Mouse (Mus musculus) liver, postnatal 0 days (tissue): ENCODE results near the gene Nol4l. TPM values are rescaled to one million over a fixed set of nuclear protein-coding genes. Genes with fewer than 3 reads are reported as not detected.
A peak's percentile ranks its signal among the peaks of the same experiment; 100 is the strongest.

Experiments used
- ATAC-seq: fragments of 200-750 bp; cut with Nextera tagmentation; 2 replicates; pipeline ENCODE4 v1.8.0; 2017; ENCODE audit warnings: mild to moderate bottlenecking, moderate library complexity
- DNase-seq: peaks from one replicate; pipeline ENCODE4 v3.0.0-alpha.2; 2016
- H3K27ac ChIP-seq: fragments of 300-500 bp; sonication (generic); 2 replicates; pipeline ENCODE4 v1.5.1; 2014; ENCODE audit warnings: antibody characterized with exemption, moderate library complexity, mild to moderate bottlenecking, low read depth
- H3K27me3 ChIP-seq: fragments of 300-500 bp; sonication (generic); 2 replicates; pipeline ENCODE4 v1.6.1; 2014; ENCODE audit warnings: low read length, control low read depth, mixed read lengths; ENCODE audit not compliant: insufficient read depth
- H3K36me3 ChIP-seq: fragments of 300-500 bp; sonication (generic); replicated peaks from 2 replicates; pipeline ENCODE4 v1.6.1; 2014; ENCODE audit warnings: mild to moderate bottlenecking, control low read depth, low read length, moderate library complexity, mixed read lengths; ENCODE audit not compliant: insufficient read depth
- H3K4me1 ChIP-seq: fragments of 300-500 bp; sonication (generic); 2 replicates; pipeline ENCODE4 v1.6.1; 2014; ENCODE audit warnings: antibody characterized with exemption, mild to moderate bottlenecking, control low read depth; ENCODE audit not compliant: insufficient read depth
- H3K4me2 ChIP-seq: fragments of 300-500 bp; sonication (generic); 2 replicates; pipeline ENCODE4 v1.6.1; 2014; ENCODE audit warnings: low read depth, mild to moderate bottlenecking, low read length, moderate library complexity, mixed read lengths
- H3K4me3 ChIP-seq: fragments of 300-500 bp; sonication (generic); 2 replicates; pipeline ENCODE4 v1.5.1; 2014; ENCODE audit warnings: low read depth, low read length
- H3K9ac ChIP-seq: fragments of 300-500 bp; sonication (generic); replicated peaks from 2 replicates; pipeline ENCODE4 v1.6.1; 2014; ENCODE audit warnings: mild to moderate bottlenecking, moderate library complexity
- H3K9me3 ChIP-seq: fragments of 300-500 bp; sonication (generic); 2 replicates; pipeline ENCODE4 v1.6.1; 2016; ENCODE audit warnings: mild to moderate bottlenecking, control low read depth, low read length, mixed read lengths
- CTCF ChIP-seq: sonication (generic); IDR thresholded peaks from 2 replicates; pipeline ENCODE4 v1.5.1; 2016; ENCODE audit warnings: antibody characterized with exemption, low read depth
- EP300 ChIP-seq: IDR thresholded peaks from 2 replicates; pipeline ENCODE4 v1.6.1; 2016; ENCODE audit warnings: antibody characterized with exemption, low read depth, mild to moderate bottlenecking
- WGBS: fragments of 180-500 bp; shearing (Covaris S2); extraction: QIAGEN DNeasy Blood & Tissue Kit; methylation state at CpG from one replicate; pipeline ENCODE4 v1.1.7; 2014; ENCODE audit not compliant: insufficient replicate concordance; 5-methylcytosine and 5-hydroxymethylcytosine counted together
- polyA plus RNA-seq: library from polyadenylated mRNA; unstranded; fragments of >200 nt; fragmentation: Nextera tagmentation; extraction: Ambion mirVana; gene quantifications from 2 replicates; pipeline ENCODE4 v1.2.1, GENCODE M21; 2015

Gene Nol4l
- polyA plus RNA-seq, 1 experiment from 2014 or later: 1.7 TPM

DNA sequence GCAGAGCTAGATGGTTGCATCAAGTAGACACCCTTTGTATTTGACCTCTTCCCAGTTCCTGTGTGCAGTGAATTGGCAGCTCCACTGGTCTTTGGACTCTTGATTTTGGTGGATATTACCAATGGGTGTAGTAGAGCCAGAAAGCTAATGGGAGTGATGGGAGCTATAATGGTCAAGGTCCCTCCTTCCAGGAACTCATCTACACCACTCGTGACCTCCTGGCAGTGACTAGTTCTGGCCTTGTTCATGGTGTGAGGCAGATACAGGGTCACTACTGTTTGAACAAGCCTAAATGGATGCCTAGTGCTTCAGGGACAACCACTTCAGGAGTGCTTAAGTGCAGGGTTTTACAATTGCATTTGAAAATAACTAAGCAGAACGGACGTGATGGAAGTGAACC is 125.7 kb downstream of the Nol4l start:
- peak; percentile 59 for ATAC-seq
- Histone ChIP-seq H3K9me3 (no peaks in the 10 kb centered on the region), H3K4me3 (no peak overlapping the region), H3K4me2 (no peak overlapping the region), H3K36me3 (peaks cover 44% of the 10 kb centered on the region), H3K4me1 (0 out of 2 replicates have a peak, but pooled peaks cover 2% of the 10 kb centered on the region), H3K9ac (no peak overlapping the region), H3K27me3 (no peaks in the 10 kb centered on the region), H3K27ac (no peak overlapping the region)
- no peak for DNase-seq
- 79% methylated on average over 3 of the region's 3 CpGs for WGBS
- no peak for TF ChIP-seq CTCF

DNA sequence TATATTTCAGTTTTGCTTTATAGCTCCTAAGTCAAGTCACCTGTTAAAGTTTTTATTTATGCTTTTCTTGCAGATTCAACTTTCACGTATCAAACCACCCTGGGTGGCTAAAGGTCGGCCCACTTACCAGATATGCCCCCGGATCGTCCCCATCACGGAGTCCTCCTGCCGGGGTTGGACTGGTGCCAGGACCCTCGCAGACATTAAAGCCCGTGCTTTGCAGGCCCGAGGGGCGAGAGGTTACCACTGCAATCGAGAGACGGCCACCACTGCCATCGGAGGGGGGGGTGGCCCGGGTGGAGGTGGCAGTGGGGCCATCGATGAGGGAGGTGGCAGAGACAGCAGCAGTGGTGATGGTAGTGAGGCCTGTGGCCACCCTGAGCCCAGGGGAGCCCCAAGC is 130.6 kb downstream of the Nol4l start:
- no peak for TF ChIP-seq CTCF
- no peak for TF ChIP-seq EP300

GRCm38 (mm10) chr2:153397790-153398515 is 131.8 kb downstream of the Nol4l start:
- no peak for DNase-seq
- TF ChIP-seq EP300: no peak
- no peak for TF ChIP-seq CTCF
- no peaks in the 10 kb centered on the region for H3K4me1 ChIP-seq
- no peaks in the 10 kb centered on the region for H3K27me3 ChIP-seq
- no peak overlapping the region for H3K4me2 ChIP-seq
- WGBS: 86% methylated on average over 11 of the region's 11 CpGs
- no peak overlapping the region for H3K27ac ChIP-seq
- H3K4me3 ChIP-seq: no peak overlapping the region
- peaks cover 96% of the 10 kb centered on the region for H3K36me3 ChIP-seq
- no peak overlapping the region for H3K9ac ChIP-seq
- H3K9me3 ChIP-seq: no peaks in the 10 kb centered on the region
- ATAC-seq: no peak

More for the DNA sequence above, 130.6 kb downstream of the Nol4l start:
- H3K9me3 ChIP-seq: no peaks in the 10 kb centered on the region
- H3K4me3 ChIP-seq: no peak overlapping the region
- no peaks in the 10 kb centered on the region for H3K27me3 ChIP-seq
- DNase-seq (no peak), ATAC-seq (no peak)
- no peaks in the 10 kb centered on the region for H3K4me1 ChIP-seq
- 87% methylated on average over 15 of the region's 15 CpGs for whole genome bisulfite sequencing
- H3K9ac ChIP-seq: no peak overlapping the region
- no peak overlapping the region for H3K27ac ChIP-seq
- H3K36me3 ChIP-seq: peaks cover 83% of the 10 kb centered on the region
- H3K4me2 ChIP-seq: no peak overlapping the region

- no peak for DNase-seq
- TF ChIP-seq CTCF: no peak
- no peak for TF ChIP-seq EP300
- no peak overlapping the region for H3K27ac ChIP-seq
- WGBS: 94% methylated on average over 10 of the region's 10 CpGs
- H3K27me3 ChIP-seq: no peaks in the 10 kb centered on the region
- no peak for ATAC-seq
- peaks cover 74% of the 10 kb centered on the region for H3K36me3 ChIP-seq
- no peak overlapping the region for H3K4me2 ChIP-seq
- peaks cover 8% of the 10 kb centered on the region for H3K4me1 ChIP-seq
- no peak overlapping the region for H3K4me3 ChIP-seq
- no peaks in the 10 kb centered on the region for H3K9me3 ChIP-seq
- no peak overlapping the region for H3K9ac ChIP-seq
Observed at GRCm38 (mm10) chr2:153393045-153393444, 136.7 kb downstream of the Nol4l start.

DNA sequence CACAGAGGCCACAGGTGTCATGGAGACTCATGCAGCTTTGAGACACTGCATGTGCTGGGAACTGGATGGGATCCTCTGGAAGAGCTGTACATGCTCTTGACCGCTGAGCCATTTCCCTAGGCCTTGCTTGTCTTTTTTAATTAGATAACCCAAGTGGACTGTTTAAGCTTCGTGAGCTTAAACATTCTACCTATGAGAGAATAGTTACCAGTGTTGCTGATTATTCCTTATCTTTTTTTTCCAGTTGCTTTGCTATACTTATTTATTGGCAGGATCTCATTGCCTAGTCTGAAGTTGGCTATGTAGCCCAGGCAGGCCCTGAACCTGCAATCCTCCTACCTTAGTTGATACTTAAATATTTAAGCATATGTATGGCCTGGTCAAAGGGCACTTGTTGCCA is 139.9 kb downstream of the Nol4l start:
- WGBS: 55% methylated on average over 2 of the region's 2 CpGs
- no peak overlapping the region for H3K4me2 ChIP-seq
- TF ChIP-seq EP300 (no peak), CTCF (no peak)
- H3K4me3 ChIP-seq: no peak overlapping the region
- no peak overlapping the region for H3K27ac ChIP-seq
- no peak for ATAC-seq
- no peaks in the 10 kb centered on the region for H3K9me3 ChIP-seq
- H3K36me3 ChIP-seq: peaks cover 55% of the 10 kb centered on the region
- no peak overlapping the region for H3K9ac ChIP-seq
- H3K27me3 ChIP-seq: no peaks in the 10 kb centered on the region
- DNase-seq: no peak
- peaks cover 8% of the 10 kb centered on the region for H3K4me1 ChIP-seq

GRCm38 (mm10) chr2:153380479-153380878 is 149.3 kb downstream of the Nol4l start:
- Histone ChIP-seq H3K36me3 (peaks cover 33% of the 10 kb centered on the region), H3K9ac (no peak overlapping the region), H3K27ac (no peak overlapping the region), H3K27me3 (no peaks in the 10 kb centered on the region), H3K4me1 (peaks cover 3% of the 10 kb centered on the region; the same call in 1 of the 2 replicates), H3K4me3 (no peak overlapping the region), H3K9me3 (no peaks in the 10 kb centered on the region), H3K4me2 (no peak overlapping the region)
- ATAC-seq (no peak), DNase-seq (no peak)
- WGBS: 63% methylated on average over 1 of the region's 1 CpGs
- TF ChIP-seq CTCF: no peak
- no peak for TF ChIP-seq EP300
